Mouse (Mus musculus) olfactory bulb, adult 2 months (tissue): Measurements from ENCODE around the gene Tcp10c.
"Not testable (repeated sequence)": the region's sequence is repeated elsewhere in the genome, so short reads cannot be mapped to it uniquely, and the experiment has no call there.

ENCODE experiments used
- CTCF ChIP-seq: fragments of 200-500 bp; IDR thresholded peaks from 2 replicates; pipeline ENCODE4 v1.5.1; 2012; ENCODE audit warnings: low read depth, mild to moderate bottlenecking, low read length, moderate library complexity; ENCODE audit not compliant: insufficient read depth
- POLR2A ChIP-seq: fragments of 200-500 bp; IDR thresholded peaks from 2 replicates; pipeline ENCODE4 v1.6.1; 2012; ENCODE audit warnings: mild to moderate bottlenecking, low read depth, low read length, moderate library complexity; ENCODE audit not compliant: insufficient read depth

DNA sequence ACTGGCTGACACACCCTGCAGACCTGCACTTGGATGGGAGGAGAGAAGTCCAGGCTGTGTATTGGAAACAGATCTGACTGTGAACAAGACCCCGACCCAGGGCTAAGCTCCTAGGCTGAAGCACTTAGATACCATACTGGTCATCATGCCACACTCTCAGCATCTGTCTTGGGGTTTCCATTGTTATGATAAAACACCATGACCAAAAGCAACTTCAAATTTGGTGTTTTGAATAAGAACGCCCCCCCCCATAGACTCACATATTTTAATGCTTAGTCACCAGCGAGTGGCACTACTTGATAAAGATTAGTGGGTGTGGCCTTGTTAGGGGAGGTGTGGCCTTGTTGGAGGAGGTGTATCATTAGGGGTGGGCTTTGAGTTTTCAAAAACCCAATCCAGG lies 51.7 kb downstream of the Tcp10c start:
- not testable (repeated sequence) for TF ChIP-seq CTCF, POLR2A
